Mouse (Mus musculus) skeletal muscle tissue, adult 2 months (tissue): Measurements from ENCODE around the gene Ifna11.

Source experiments
- DNase-seq: peaks from one replicate; pipeline ENCODE4 v3.0.0-alpha.2; 2012; ENCODE audit warnings: low read depth, low spot score

Gene Ifna11

GRCm38 (mm10) chr4:88840058-88840457 is 20.3 kb downstream of the Ifna11 start:
- DNase-seq: no peak

- no peak for DNase-seq
These were observed 21.7 kb downstream of the Ifna11 start, which contains the start of gene Ifna4 for GRCm38 (mm10) chr4:88841438-88841911. TSS of gene Ifna4 (plus strand) at chr4:88841861.

GRCm38 (mm10) chr4:88845334-88845733 is 25.6 kb downstream of the Ifna11 start:
- DNase-seq: no peak

- DNase-seq: no peak
These were observed 29.9 kb downstream of the Ifna11 start, which contains the start of gene Ifna1 for GRCm38 (mm10) chr4:88849698-88850097. TSS of gene Ifna1 (plus strand) at chr4:88850087.

- DNase-seq: no peak
These were observed 31.4 kb downstream of the Ifna11 start for GRCm38 (mm10) chr4:88851026-88851763.

- no peak for DNase-seq
These were observed 39.5 kb downstream of the Ifna11 start for GRCm38 (mm10) chr4:88859214-88859613.

- DNase-seq: no peak
These were observed 43.5 kb downstream of the Ifna11 start for GRCm38 (mm10) chr4:88863309-88863708.

GRCm38 (mm10) chr4:88864599-88864998 is 44.8 kb downstream of the Ifna11 start:
- DNase-seq: peak; percentile 19

- DNase-seq: no peak
These were observed 45.3 kb downstream of the Ifna11 start for GRCm38 (mm10) chr4:88865011-88865569.

- DNase-seq: peak; percentile 34
These were observed 47.7 kb downstream of the Ifna11 start for GRCm38 (mm10) chr4:88867366-88867925.

- DNase-seq: no peak
These were observed 48.5 kb downstream of the Ifna11 start for GRCm38 (mm10) chr4:88867926-88868911.
